ENCODE assay signal across 25 mouse cellular contexts in genomic region chr14:93827159-93827558, GRCm38 (mm10).
DNase-seq lines count a peak whose midpoint lies in the region; ATAC-seq and TF ChIP-seq lines count a peak whose summit lies in the region.
"Had no signal": no experiment of that assay in that cellular context is flagged by ENCODE, and none has a peak within 500 bp of the region (broad histone marks: within the 10 kb centered on the region; RNA-seq: fewer than 3 reads in every experiment).

No protein-coding gene starts in this region.

- 39% methylated on average over 6 of the region's 6 CpGs for WGBS in hindbrain, postnatal 0 days
- 50% methylated on average over 6 of the region's 6 CpGs for WGBS in hindbrain, embryonic 16.5 days
- WGBS in cerebellum, adult 2 months: 3% methylated on average over 6 of the region's 6 CpGs

- no peak overlapping the region for H3K4me3 ChIP-seq in hindbrain, postnatal 0 days (ENCODE audit: low read length)
- H3K4me3 ChIP-seq in hindbrain, embryonic 16.5 days (ENCODE audit: low read length): no peak overlapping the region
- H3K4me3 ChIP-seq in cerebellum, adult 2 months (replicated peaks; ENCODE audit: insufficient read depth, low read depth, low read length): no peak overlapping the region
- H3K4me3 ChIP-seq: embryonic facial prominence, embryonic 13.5 days; forebrain, embryonic 10.5 days; forebrain, embryonic 15.5 days; gastrocnemius, adult 2 months; hindbrain, embryonic 12.5 days; limb, embryonic 13.5 days; lung, embryonic 15.5 days; midbrain, embryonic 10.5 days; neural tube, embryonic 12.5 days had no signal

- no peak overlapping the region for H3K4me2 ChIP-seq in hindbrain, postnatal 0 days (ENCODE audit: low read depth, low read length)
- H3K4me2 ChIP-seq in hindbrain, embryonic 16.5 days (ENCODE audit: low read length): no peak overlapping the region
- H3K4me2 ChIP-seq: embryonic facial prominence, embryonic 13.5 days; forebrain, embryonic 15.5 days; heart, embryonic 11.5 days; hindbrain, embryonic 12.5 days; limb, embryonic 13.5 days; liver, embryonic 11.5 days; lung, embryonic 15.5 days; neural tube, embryonic 12.5 days had no signal

- no peak overlapping the region for H3K9ac ChIP-seq in hindbrain, postnatal 0 days (replicated peaks; ENCODE audit: low read length)
- no peak overlapping the region for H3K9ac ChIP-seq in hindbrain, embryonic 16.5 days (ENCODE audit: low read depth, low read length)
- H3K9ac ChIP-seq: embryonic facial prominence, embryonic 13.5 days; forebrain, embryonic 15.5 days; hindbrain, embryonic 12.5 days; limb, embryonic 13.5 days; lung, embryonic 15.5 days; neural tube, embryonic 12.5 days had no signal

- TF ChIP-seq CTCF in hindbrain, postnatal 0 days (IDR thresholded peaks at IDR 0.05; ENCODE audit: low read depth): no peak
- TF ChIP-seq CTCF in cerebellum, adult 2 months (IDR thresholded peaks at IDR 0.05; ENCODE audit: borderline replicate concordance, insufficient read depth, low read depth, low read length): no peak

- ATAC-seq in hindbrain, postnatal 0 days: no peak
- ATAC-seq in hindbrain, embryonic 16.5 days: no peak
- ATAC-seq in CD4-positive, CD25-positive, alpha-beta regulatory T cell, adult 4 months: no peak
- ATAC-seq: forebrain, embryonic 15.5 days; midbrain, embryonic 16.5 days had no signal

- no peak overlapping the region for H3K27ac ChIP-seq in hindbrain, postnatal 0 days
- no peak overlapping the region for H3K27ac ChIP-seq in hindbrain, embryonic 16.5 days (ENCODE audit: low read depth, low read length)
- no peak overlapping the region; the same call in 1 of the 2 replicates for H3K27ac ChIP-seq in cerebellum, adult 2 months (ENCODE audit: insufficient read depth, low read length)
- H3K27ac ChIP-seq: embryonic facial prominence, embryonic 13.5 days; forebrain, embryonic 10.5 days; forebrain, embryonic 15.5 days; gastrocnemius, adult 2 months; hindbrain, embryonic 12.5 days; limb, embryonic 13.5 days; lung, embryonic 15.5 days; midbrain, embryonic 10.5 days; neural tube, embryonic 12.5 days had no signal

- TF ChIP-seq POLR2A in cerebellum, adult 2 months (IDR thresholded peaks at IDR 0.05; ENCODE audit: borderline replicate concordance, insufficient read depth, low read length): no peak

- H3K9me3 ChIP-seq in hindbrain, postnatal 0 days (ENCODE audit: low read length): no peaks in the 10 kb centered on the region
- H3K9me3 ChIP-seq in hindbrain, embryonic 16.5 days (ENCODE audit: control insufficient read depth, low read length): no peaks in the 10 kb centered on the region
- H3K9me3 ChIP-seq: embryonic facial prominence, embryonic 13.5 days; forebrain, embryonic 10.5 days; forebrain, embryonic 15.5 days; hindbrain, embryonic 12.5 days; limb, embryonic 13.5 days; lung, embryonic 15.5 days; midbrain, embryonic 10.5 days; neural tube, embryonic 12.5 days had no signal

- DNase-seq in hindbrain, postnatal 0 days (ENCODE audit: low spot score): peak; percentile 10
- DNase-seq in cerebellum, adult 2 months: peak; percentile 69 to 87
- peak; percentile 44 to 70 for DNase-seq in cerebellum, postnatal 14 days
- no peak for DNase-seq in neural tube, embryonic 10.5 days (ENCODE audit: extremely low spot score, low spot score)
- DNase-seq in layer of hippocampus, adult 18-20 months (ENCODE audit: low spot score in 2 of 2): no peak
- DNase-seq: gastrocnemius, adult 2 months; gastrocnemius, postnatal 36 days; heart, adult 18-20 months; heart, postnatal 36 days; kidney, adult 11 months; kidney, postnatal 14 days; thymus, postnatal 14 days had no signal

- no peaks in the 10 kb centered on the region for H3K27me3 ChIP-seq in hindbrain, postnatal 0 days (ENCODE audit: insufficient read depth, low read length)
- H3K27me3 ChIP-seq in hindbrain, embryonic 16.5 days (replicated peaks; ENCODE audit: control insufficient read depth, insufficient read depth, low read length): no peaks in the 10 kb centered on the region
- H3K27me3 ChIP-seq in cerebellum, adult 2 months (ENCODE audit: control insufficient read depth, insufficient read depth, low read length): no peaks in the 10 kb centered on the region
- H3K27me3 ChIP-seq: embryonic facial prominence, embryonic 13.5 days; forebrain, embryonic 15.5 days; hindbrain, embryonic 12.5 days; limb, embryonic 13.5 days; lung, embryonic 15.5 days; neural tube, embryonic 12.5 days had no signal

- 0 out of 2 replicates have a peak, but pooled peaks cover 4% of the 10 kb centered on the region for H3K4me1 ChIP-seq in hindbrain, postnatal 0 days (ENCODE audit: insufficient read depth, low read length)
- H3K4me1 ChIP-seq in hindbrain, embryonic 16.5 days (ENCODE audit: control insufficient read depth, insufficient read depth, low read depth, low read length): peaks cover 7% of the 10 kb centered on the region
- peaks cover 9% of the 10 kb centered on the region; the same call in 1 of the 2 replicates for H3K4me1 ChIP-seq in cerebellum, adult 2 months (ENCODE audit: control insufficient read depth, insufficient read depth, low read length)
- H3K4me1 ChIP-seq: embryonic facial prominence, embryonic 13.5 days; limb, embryonic 13.5 days; lung, embryonic 15.5 days had no signal

- no peaks in the 10 kb centered on the region for H3K36me3 ChIP-seq in hindbrain, postnatal 0 days (ENCODE audit: insufficient read depth, low read length)
- no peaks in the 10 kb centered on the region for H3K36me3 ChIP-seq in hindbrain, embryonic 16.5 days (ENCODE audit: control insufficient read depth, insufficient read depth, low read length)
- H3K36me3 ChIP-seq: embryonic facial prominence, embryonic 13.5 days; forebrain, embryonic 10.5 days; forebrain, embryonic 15.5 days; hindbrain, embryonic 12.5 days; limb, embryonic 13.5 days; lung, embryonic 15.5 days; midbrain, embryonic 10.5 days; neural tube, embryonic 12.5 days had no signal

Comparison
In these comparisons a context has a peak if more than half of its experiments do, and no peak if none do; other contexts are left out.
1. DNase-seq: peak in hindbrain, postnatal 0 days (single experiment), cerebellum, adult 2 months (2 of 2) and cerebellum, postnatal 14 days (2 of 2); none in neural tube, embryonic 10.5 days (single experiment) and layer of hippocampus, adult 18-20 months (0 of 2).